Mouse (Mus musculus): ENCODE data around the gene Gm21973. TPM values are rescaled to one million over a fixed set of nuclear protein-coding genes. Genes with fewer than 3 reads are reported as not detected.

The Gm21973 gene
- not detected in 2 replicates for polyA plus RNA-seq (2012; rRNA removed)

DNA sequence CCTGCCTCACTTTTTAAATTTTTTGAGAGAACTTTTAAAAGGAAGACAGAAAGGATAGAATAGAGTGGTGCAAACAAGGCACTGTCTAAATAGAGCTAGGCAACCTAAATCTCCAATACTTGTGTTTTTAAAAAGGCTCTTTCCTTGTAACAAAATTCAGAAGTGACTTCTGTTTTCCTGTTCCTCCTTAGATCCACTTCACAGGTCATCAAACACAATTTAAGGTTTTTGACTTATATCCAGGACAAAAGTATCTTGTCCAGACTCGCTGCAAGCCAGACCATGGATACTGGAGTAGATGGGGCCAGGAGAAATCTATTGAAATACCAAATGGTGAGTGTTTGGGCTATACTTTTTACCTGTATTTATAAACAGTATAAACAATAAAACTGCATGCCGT lies at the start of gene Gm21973:
Gm21973 (plus strand) TSS at position 301 of the 400 bp plus-strand sequence.
- H3K27ac ChIP-seq (ENCODE audit: insufficient read depth, low read length) = no peak within 1 kb of the TSS
- no peaks in the 10 kb centered on the region for H3K4me1 ChIP-seq (ENCODE audit: control insufficient read depth, insufficient read depth, low read length)
- no peaks in the 10 kb centered on the region; the same call in 1 of the 2 replicates for H3K27me3 ChIP-seq (ENCODE audit: control insufficient read depth, insufficient read depth, low read length)
- H3K4me3 ChIP-seq (replicated peaks; ENCODE audit: insufficient read depth, low read depth, low read length) = no peak within 1 kb of the TSS
- no peak for DNase-seq
- no peak for TF ChIP-seq POLR2A (IDR thresholded peaks at IDR 0.05; ENCODE audit: borderline replicate concordance, insufficient read depth, low read length)
- no peak for TF ChIP-seq CTCF (IDR thresholded peaks at IDR 0.05; ENCODE audit: borderline replicate concordance, insufficient read depth, low read depth, low read length)
- 88% methylated on average over 2 of the region's 2 CpGs for WGBS

DNA sequence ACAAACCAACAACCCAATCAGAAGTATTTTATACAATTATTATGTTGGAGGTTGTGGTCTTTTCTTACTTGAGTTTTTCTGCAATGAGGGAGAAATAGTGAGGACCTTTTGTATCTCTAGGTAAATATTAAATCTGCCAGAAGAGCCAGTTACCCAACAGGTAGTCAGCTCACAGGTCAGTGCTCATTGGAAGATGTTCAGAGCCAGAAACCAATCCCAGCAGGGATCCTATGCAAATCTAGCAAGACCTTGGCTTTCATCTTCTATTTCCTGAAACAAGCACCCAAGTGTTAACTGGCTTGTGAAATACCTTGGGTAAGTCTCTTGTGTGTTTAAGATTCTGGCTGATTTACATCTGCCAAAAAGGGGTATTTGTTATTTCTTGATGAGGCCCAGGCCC lies 48.8 kb upstream of the Gm21973 start:
- TF ChIP-seq CTCF (IDR thresholded peaks at IDR 0.05; ENCODE audit: borderline replicate concordance, insufficient read depth, low read depth, low read length) = no peak
- TF ChIP-seq POLR2A (IDR thresholded peaks at IDR 0.05; ENCODE audit: borderline replicate concordance, insufficient read depth, low read length) = no peak
- Histone ChIP-seq H3K4me1 (ENCODE audit: control insufficient read depth, insufficient read depth, low read length) (no peaks in the 10 kb centered on the region), H3K4me3 (replicated peaks; ENCODE audit: insufficient read depth, low read depth, low read length) (no peak overlapping the region), H3K27ac (ENCODE audit: insufficient read depth, low read length) (no peak overlapping the region), H3K27me3 (ENCODE audit: control insufficient read depth, insufficient read depth, low read length) (no peaks in the 10 kb centered on the region)
- no peak for DNase-seq

DNA sequence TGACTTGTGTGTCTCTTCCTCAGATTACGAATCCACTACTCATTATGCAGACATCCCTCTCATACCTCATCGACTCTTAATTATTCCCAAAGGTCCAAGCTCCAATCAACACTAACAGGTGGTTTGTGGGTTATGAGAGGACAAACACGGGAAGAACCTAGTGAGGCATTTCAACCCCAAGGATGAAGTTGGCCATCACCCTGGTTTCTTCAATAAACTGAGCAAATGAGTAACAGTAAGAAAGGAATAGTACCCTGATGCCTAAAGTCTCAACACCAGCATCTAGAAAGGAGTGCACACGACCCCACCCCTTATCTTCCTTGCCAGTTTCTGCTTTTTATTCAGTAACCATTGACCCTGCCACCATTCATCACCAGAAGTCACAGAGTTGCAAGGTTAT lies 47.7 kb upstream of the Gm21973 start:
- WGBS = 58% methylated on average over 4 of the region's 4 CpGs
- Histone ChIP-seq H3K27ac (ENCODE audit: insufficient read depth, low read length) (no peak overlapping the region), H3K27me3 (ENCODE audit: control insufficient read depth, insufficient read depth, low read length) (no peaks in the 10 kb centered on the region), H3K4me3 (replicated peaks; ENCODE audit: insufficient read depth, low read depth, low read length) (no peak overlapping the region), H3K4me1 (ENCODE audit: control insufficient read depth, insufficient read depth, low read length) (no peaks in the 10 kb centered on the region)
- TF ChIP-seq POLR2A (IDR thresholded peaks at IDR 0.05; ENCODE audit: borderline replicate concordance, insufficient read depth, low read length) = no peak
- TF ChIP-seq CTCF (IDR thresholded peaks at IDR 0.05; ENCODE audit: borderline replicate concordance, insufficient read depth, low read depth, low read length) = no peak
- DNase-seq = no peak

DNA sequence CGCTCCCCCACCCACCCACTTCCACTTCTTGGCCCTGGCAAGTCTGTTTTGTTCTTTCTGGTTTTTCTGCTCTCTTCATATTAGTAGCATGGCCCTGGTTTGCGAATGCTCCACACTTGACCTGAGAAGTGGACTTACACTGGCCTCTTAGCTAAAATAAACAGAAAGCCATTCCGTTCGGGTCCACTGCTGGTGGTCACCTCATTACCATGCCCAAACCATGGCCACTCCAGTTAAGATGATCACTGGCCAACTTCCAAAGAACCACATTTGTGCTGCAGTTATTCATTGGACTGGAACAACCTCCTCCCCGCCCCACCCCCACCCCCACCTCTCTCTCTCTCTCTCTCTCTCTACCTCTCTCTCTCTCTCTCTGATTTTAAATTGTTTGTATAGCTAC lies 43.6 kb upstream of the Gm21973 start:
- TF ChIP-seq POLR2A (IDR thresholded peaks at IDR 0.05; ENCODE audit: borderline replicate concordance, insufficient read depth, low read length) = no peak
- TF ChIP-seq CTCF (IDR thresholded peaks at IDR 0.05; ENCODE audit: borderline replicate concordance, insufficient read depth, low read depth, low read length) = no peak
- DNase-seq = no peak
- H3K27ac ChIP-seq (ENCODE audit: insufficient read depth, low read length) = no peak overlapping the region
- 56% methylated on average over 5 of the region's 5 CpGs for WGBS
- no peak overlapping the region for H3K4me3 ChIP-seq (replicated peaks; ENCODE audit: insufficient read depth, low read depth, low read length)
- H3K27me3 ChIP-seq (ENCODE audit: control insufficient read depth, insufficient read depth, low read length) = no peaks in the 10 kb centered on the region
- H3K4me1 ChIP-seq (ENCODE audit: control insufficient read depth, insufficient read depth, low read length) = no peaks in the 10 kb centered on the region

DNA sequence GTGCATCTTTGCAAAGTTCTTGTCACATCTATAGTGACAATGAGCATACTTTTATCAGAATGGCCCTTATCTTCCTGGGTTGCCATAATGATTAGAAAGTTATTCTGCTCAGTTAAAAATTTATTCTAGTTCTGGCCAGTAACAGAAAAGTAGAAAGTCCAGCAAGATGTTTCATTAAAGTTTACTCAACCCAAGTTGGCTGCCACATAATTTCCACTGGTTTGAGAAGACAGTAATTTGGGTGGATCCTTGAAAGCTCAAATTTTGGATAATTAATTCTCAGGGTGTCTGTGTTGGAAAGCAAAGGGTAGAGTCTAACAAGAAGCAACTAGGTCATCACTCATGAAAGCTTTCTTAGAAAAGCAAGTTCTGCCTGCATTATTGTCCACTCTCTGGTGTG lies 41.5 kb upstream of the Gm21973 start:
- no peak for DNase-seq
- Histone ChIP-seq H3K27ac (ENCODE audit: insufficient read depth, low read length) (no peak overlapping the region), H3K4me1 (ENCODE audit: control insufficient read depth, insufficient read depth, low read length) (no peaks in the 10 kb centered on the region), H3K4me3 (replicated peaks; ENCODE audit: insufficient read depth, low read depth, low read length) (no peak overlapping the region), H3K27me3 (ENCODE audit: control insufficient read depth, insufficient read depth, low read length) (no peaks in the 10 kb centered on the region)
- no peak for TF ChIP-seq CTCF (IDR thresholded peaks at IDR 0.05; ENCODE audit: borderline replicate concordance, insufficient read depth, low read depth, low read length)
- no peak for TF ChIP-seq POLR2A (IDR thresholded peaks at IDR 0.05; ENCODE audit: borderline replicate concordance, insufficient read depth, low read length)

DNA sequence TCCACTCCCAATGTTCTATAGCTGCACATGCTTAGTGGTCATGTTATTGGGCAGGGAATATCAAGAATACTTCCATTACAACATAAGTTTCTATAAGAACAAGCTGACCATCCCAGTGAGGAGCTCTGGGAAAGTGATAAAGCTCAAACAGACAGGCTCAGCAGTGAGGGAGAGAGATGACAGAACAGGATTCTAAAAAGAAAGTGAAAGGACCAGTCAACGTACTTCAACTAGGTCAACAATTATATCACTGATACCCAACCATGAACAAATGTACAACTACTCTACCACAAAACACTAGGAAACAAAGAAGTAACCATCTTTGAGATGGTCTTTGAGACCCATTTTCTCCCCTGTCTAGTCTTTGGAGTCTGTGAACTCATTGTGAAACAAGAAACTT lies 28.6 kb upstream of the Gm21973 start:
- H3K27ac ChIP-seq (ENCODE audit: insufficient read depth, low read length) = no peak overlapping the region
- 88% methylated on average over 1 of the region's 1 CpGs for WGBS
- DNase-seq = no peak
- no peaks in the 10 kb centered on the region for H3K27me3 ChIP-seq (ENCODE audit: control insufficient read depth, insufficient read depth, low read length)
- no peak for TF ChIP-seq POLR2A (IDR thresholded peaks at IDR 0.05; ENCODE audit: borderline replicate concordance, insufficient read depth, low read length)
- TF ChIP-seq CTCF (IDR thresholded peaks at IDR 0.05; ENCODE audit: borderline replicate concordance, insufficient read depth, low read depth, low read length) = no peak
- no peaks in the 10 kb centered on the region for H3K4me1 ChIP-seq (ENCODE audit: control insufficient read depth, insufficient read depth, low read length)
- no peak overlapping the region for H3K4me3 ChIP-seq (replicated peaks; ENCODE audit: insufficient read depth, low read depth, low read length)

DNA sequence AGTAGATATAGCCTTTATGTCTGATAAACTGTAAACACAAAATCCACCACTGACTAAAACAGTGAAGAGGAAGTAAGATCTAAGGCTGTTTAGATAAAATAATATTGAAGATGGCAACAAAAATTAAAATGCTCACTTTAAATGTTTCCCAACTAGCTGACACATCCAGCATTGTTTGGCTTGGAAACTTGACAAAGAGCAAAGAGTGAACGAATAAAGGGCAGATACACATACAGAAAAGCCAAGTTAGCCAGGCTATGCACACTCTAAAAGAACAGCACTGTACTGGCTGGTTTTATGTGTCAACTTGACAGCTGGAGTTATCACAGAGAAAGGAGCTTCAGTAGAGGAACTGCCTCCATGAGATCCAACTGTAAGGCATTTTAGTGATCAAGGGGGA lies 27.1 kb upstream of the Gm21973 start:
- WGBS = 21% methylated on average over 1 of the region's 1 CpGs
- TF ChIP-seq CTCF (IDR thresholded peaks at IDR 0.05; ENCODE audit: borderline replicate concordance, insufficient read depth, low read depth, low read length) = no peak
- no peak for TF ChIP-seq POLR2A (IDR thresholded peaks at IDR 0.05; ENCODE audit: borderline replicate concordance, insufficient read depth, low read length)
- H3K4me3 ChIP-seq (replicated peaks; ENCODE audit: insufficient read depth, low read depth, low read length) = no peak overlapping the region
- no peak overlapping the region for H3K27ac ChIP-seq (ENCODE audit: insufficient read depth, low read length)
- DNase-seq = no peak
- H3K27me3 ChIP-seq (ENCODE audit: control insufficient read depth, insufficient read depth, low read length) = no peaks in the 10 kb centered on the region
- no peaks in the 10 kb centered on the region for H3K4me1 ChIP-seq (ENCODE audit: control insufficient read depth, insufficient read depth, low read length)

DNA sequence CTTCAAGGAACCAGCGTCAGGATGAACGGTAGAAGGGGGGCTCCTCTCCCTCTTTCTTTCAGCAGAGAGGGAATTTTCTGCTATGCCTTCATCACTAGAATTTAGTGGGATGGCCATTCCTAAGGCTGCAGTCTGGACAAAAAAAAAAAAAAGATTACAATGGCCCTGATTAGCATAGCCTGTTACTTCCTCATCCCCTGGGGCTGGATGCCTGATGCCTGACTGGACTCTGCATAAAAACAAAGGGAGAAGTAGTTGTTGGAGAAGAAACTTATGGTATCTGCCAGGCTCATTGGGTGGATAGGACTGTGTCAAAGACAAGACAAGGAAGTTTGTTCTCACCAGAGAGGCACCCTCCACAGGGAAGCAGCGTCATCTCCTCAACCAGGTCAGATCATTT lies 25.7 kb upstream of the Gm21973 start:
- WGBS = 15% methylated on average over 3 of the region's 3 CpGs
- Histone ChIP-seq H3K27ac (ENCODE audit: insufficient read depth, low read length) (no peak overlapping the region), H3K4me3 (replicated peaks; ENCODE audit: insufficient read depth, low read depth, low read length) (no peak overlapping the region), H3K27me3 (ENCODE audit: control insufficient read depth, insufficient read depth, low read length) (no peaks in the 10 kb centered on the region), H3K4me1 (ENCODE audit: control insufficient read depth, insufficient read depth, low read length) (no peaks in the 10 kb centered on the region)
- TF ChIP-seq CTCF (IDR thresholded peaks at IDR 0.05; ENCODE audit: borderline replicate concordance, insufficient read depth, low read depth, low read length) (no peak), POLR2A (IDR thresholded peaks at IDR 0.05; ENCODE audit: borderline replicate concordance, insufficient read depth, low read length) (no peak)
- DNase-seq = no peak

Measured in cerebellum, adult 2 months (tissue).